Mouse (Mus musculus): ENCODE measurements at regions not wholly inside any gene's neighbourhood (a gene's known extent, or its start where the extent isn't known, plus 50 kb on each side); places are given as distances from the start of the nearest gene placed in this dataset.
A peak's percentile ranks its signal among the peaks of the same experiment; 100 is the strongest.

DNA sequence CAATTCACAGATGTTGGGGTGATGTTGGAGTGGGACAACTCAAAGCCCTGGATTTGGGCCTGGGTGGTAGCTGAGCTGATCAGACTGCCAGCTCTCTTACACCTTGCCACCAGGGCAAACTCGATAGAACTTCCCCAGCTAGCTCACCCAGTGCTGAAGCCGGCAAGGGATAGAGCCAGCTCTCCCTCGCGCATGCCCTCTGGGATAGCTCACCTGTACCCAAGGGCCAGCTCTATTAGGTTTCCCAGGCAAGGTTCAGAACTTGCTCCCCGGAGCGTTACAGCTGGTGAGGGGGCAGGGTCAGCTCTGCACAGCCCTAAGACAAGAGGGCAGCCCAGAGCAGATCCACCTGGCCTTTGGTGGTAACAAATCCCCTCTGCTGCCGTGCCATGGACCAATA is 54.1 kb upstream of the 1700012A03Rik start:
- no peak for DNase-seq (ENCODE audit: low spot score in 2 of 2)

DNA sequence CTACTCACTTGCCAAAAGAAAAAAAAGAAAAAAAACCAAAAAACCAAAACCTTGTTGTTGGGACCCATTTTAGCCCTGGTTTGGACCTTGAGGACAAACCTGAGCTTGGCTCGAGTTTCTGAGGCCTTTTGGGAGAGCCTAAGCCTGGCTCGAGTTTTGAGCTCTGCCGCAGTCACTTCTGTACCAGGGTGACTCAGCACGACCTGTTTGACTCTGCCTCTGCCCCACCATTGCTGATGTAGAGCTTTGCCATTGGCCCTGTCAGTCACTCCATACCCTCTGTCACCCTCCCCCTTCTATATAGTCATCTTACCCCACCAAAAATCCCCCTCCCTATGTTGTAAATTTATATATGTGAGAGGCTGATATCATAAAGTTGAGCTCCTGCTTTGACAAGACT is 54.8 kb upstream of the 1700012A03Rik start:
- DNase-seq (ENCODE audit: low spot score in 2 of 2): no peak

DNA sequence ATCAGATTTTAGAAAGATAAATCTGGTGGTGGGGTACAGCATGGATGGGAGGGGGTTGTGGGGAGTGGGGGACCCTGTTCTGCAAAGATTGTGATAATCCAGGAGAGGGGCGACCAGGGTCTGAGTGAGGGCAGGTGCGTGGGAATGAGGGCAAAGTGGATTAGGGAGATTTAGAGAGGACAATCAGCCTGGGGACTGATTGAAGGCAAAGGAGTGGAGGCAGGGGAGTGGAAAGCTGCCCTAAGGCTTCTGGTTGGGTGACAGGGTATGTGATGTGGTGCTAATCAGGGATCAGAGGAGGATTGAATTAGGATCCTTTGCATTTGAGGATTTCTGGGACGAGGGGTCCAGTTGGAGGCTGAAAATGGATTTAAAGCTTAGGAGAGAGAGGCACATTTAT is 64.3 kb upstream of the 1700012A03Rik start:
- DNase-seq (ENCODE audit: low spot score in 2 of 2): no peak

DNA sequence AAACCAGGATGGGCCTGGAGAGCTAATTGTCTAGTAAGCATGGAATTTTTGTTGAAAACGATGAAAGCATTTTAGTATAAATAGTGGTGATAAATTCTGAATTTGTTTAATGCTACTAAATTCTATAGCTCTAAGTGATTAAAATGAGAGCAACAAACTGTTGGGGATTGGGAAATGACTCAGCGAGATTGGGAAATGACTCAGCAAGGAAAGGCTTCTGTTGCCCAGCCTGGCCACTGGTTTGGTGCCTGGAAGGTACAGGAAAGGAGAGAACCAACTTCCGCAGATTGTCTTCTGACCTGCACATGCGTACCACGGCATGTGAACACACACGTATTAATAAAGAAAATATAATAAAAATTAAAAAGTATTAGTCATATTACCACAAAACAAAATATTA is 73.3 kb upstream of the 1700012A03Rik start:
- DNase-seq (ENCODE audit: low spot score in 2 of 2): no peak

DNA sequence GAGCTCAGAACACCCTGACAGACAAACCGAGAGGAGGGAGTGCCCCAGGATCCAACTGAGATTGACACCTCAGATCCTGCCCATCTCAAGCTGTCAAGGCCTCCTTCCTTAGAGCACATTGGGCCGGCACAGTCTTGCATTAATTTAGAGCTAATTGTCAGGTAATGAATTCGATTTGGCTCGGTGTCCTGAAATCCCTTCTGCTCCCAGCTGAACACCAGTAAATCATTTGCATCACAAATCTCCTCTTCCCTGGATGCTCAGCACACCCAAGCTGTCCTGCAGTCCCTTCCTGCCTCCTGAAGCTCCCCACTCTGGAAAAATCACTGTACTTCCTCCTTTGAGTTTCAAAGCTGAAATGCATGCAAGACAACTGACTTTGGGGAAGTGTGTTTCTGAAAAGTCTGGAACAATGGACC is 102.0 kb upstream of the 1700012A03Rik start:
- DNase-seq (ENCODE audit: low spot score in 2 of 2): no peak

DNA sequence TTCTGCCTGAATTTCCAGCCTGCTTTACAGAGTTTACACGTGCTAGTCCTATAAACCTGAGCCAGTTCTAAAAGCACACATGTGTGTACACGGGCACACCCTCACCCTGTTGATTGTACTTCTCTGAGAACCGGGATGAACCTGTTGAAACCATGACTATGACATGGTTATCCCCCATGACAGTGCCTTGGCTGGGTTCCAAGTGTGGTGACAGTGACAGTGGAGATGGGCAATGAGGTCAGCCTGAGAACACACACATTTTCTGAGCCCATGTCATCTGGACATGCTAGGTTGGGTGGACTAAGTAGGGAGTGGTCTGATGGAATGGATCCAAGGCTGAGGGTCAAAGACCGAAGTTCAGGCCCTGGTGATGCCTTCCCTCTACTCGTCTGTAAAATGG is 103.5 kb upstream of the 1700012A03Rik start:
- DNase-seq (ENCODE audit: low spot score in 2 of 2): no peak

DNA sequence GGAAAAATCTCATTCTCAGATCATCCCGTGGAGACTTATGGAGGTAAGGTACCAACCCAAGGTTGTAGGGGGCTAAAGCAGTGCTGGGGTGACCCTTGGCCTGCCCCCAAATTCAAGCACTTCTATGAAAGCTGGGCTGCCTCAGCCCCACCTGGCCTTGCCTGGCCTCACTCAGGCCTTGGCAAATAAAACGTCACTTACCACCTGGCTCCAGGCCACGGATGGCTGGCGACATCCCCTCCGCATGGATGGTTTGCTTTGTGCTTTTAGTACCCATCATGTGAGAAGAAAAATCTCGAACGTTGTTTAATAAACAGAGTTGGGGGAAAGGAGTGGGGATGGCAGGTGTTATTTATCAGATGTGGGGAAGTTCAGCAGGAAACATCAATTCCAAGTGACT is 104.7 kb upstream of the 1700012A03Rik start:
- DNase-seq (ENCODE audit: low spot score in 2 of 2): no peak

DNA sequence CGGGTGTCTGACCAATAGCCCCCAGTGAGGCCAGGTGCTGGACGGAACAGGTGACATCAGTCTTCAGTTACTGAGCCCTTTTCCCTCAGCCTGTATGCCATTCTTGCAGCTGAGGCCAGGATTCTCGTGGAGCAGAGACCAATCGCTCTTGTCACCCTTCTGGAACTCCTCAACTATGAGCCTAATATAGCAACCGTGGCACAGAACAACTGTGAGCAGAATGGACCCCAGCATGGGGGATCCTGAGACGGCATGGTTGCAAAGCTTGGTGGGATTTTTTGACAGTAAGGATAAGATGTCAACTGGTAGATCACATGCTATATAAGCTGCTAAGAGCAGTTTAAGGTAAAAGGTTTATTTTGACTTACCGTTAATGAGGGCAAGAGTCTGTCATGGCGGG is 105.5 kb upstream of the 1700012A03Rik start:
- no peak for DNase-seq (ENCODE audit: low spot score in 2 of 2)

DNA sequence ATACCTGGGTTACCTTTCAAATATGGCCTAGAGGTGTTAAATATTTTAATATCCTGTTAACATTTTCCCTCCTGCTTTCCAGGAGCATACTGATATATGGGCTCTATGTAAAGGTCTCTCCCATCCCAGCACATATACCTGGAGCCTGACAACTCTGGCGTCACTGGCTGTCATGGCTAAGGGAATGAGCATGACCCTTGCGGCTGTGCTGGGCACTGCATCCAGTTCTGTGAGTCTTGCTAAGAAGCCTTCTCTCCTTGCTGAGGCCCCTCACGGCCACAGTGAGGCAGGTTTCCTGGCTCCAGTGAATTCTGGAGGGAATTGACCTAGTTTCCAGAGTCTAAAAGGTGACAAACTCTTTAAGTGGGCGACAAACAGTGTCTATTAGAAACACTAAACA is 107.3 kb upstream of the 1700012A03Rik start:
- DNase-seq (ENCODE audit: low spot score in 2 of 2): no peak

DNA sequence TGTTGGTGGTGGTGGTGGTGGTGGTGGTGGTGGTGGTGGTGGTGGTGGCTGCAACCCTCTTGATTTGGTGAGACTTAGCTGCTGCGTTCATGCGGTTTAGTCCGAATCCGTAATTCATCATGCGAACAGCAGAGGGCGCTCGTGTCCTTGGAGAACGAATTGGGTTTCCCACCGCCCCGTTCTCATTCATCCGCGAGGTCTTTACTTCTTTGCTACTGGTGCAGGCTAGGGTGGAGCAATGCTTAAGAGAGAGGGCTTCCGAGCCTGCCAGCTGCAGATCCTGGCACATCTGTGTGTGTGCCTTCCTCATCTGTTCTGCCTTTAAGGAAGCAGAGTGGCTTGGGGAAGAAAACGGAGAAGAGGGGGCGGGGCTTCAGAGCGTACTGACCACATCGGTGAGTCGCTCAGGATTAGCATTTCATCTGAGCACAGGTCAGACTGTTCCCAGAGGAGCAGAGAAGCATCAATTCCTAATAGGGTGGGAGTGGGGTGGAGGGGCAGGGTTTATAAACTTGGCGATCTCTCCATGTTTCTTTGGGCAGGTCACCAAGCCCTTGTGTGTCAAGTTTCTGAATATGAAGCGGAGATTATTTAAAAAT is 111.7 kb upstream of the 1700012A03Rik start:
- peak; percentile 11 to 59 for DNase-seq (ENCODE audit: low spot score in 2 of 2)

DNA sequence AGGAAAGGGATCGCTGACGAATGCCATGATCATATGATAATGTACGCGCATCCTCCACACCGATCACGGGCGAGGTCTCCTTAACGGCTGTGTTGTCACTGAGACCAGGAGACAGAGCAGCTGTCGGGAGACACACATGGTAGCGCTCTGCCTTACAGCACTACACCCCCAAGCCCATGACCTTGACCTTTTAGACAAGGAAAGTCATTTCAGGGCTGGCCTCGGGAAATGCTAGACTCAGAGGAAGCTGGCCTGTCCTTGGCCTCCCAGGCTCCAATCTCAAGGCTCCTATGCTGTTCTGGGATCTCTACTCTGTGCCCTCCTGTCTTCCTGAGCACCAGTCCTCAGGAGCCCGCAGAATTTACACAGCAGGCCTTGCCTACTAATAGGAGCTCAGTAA is 112.9 kb upstream of the 1700012A03Rik start:
- no peak for DNase-seq (ENCODE audit: low spot score in 2 of 2)

DNA sequence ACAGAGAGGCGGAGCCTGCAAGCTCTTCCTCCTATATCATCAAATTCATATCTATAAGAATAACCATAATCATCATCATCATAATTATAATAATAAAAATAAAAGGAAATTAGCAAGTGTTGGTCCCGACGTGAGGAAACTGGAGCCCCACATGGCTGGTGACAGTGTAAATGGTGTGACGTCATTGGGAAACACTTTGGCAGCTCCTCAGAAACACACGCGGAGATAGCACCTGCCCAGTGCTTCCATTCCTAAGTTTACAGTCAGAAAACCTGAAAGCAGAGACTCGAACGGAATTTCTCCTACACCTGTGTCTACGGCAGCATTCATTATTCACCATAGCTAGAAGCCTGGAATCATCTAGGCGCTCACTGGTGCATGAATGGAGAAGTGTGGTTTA is 115.2 kb upstream of the 1700012A03Rik start:
- DNase-seq (ENCODE audit: low spot score in 2 of 2): no peak

DNA sequence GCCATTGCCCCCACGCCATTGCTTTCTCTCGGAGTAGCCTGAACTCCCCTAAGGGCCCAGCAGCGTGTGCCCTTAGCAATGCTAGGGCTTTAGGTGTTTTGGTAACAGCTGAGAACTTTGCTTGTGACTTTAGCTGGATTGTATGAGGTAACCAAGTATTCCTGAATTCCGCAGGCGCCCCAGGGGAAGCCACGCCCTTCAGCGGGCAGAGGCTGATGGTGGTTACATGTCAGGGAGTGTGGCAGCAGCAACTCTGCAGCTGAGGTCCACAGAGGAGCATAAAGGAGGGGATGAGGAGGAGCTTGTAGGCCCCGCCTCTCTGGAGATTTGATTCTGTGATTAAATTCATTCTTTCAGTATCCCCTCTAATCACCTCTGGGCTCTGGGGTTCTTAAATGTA is 116.1 kb upstream of the 1700012A03Rik start:
- DNase-seq (ENCODE audit: low spot score in 2 of 2): no peak

DNA sequence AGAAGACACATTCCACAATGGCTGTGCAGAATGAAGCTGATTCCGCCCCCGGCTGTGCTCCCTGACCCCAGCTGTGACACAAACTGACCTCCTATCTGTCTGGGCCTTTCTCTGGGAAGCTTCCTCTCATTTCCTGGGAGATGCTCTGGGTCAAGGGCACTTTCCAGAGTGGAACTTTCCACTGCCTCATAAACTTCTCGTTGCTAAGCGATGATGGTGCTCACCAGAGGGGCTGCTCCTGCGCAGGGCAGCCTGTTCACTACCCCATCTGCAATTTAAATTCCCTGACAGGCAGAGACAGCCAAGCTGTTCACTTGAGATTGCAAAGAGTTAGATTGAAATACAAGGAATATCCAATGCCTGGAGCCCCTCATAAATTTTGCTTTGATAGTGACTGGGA is 116.7 kb upstream of the 1700012A03Rik start:
- no peak for DNase-seq (ENCODE audit: low spot score in 2 of 2)

DNA sequence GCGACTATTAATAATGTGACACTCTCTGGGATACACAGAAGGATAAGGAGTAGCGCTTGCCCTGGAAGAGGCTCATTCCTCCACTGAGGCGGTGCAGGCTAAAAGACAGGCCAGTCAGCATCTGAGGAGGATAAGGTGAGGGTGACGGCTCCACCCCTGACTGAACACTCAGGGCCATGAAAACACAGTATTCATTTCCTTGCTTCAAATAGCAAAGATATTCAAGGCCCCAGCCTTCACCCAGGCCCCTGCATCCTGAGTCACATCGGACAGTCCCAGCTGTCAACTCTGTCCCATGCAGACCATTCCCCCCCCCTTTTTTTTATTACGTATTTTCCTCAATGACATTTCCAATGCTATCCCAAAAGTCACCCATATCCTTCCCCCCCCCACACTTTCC is 118.9 kb upstream of the 1700012A03Rik start:
- DNase-seq (ENCODE audit: low spot score in 2 of 2): no peak

DNA sequence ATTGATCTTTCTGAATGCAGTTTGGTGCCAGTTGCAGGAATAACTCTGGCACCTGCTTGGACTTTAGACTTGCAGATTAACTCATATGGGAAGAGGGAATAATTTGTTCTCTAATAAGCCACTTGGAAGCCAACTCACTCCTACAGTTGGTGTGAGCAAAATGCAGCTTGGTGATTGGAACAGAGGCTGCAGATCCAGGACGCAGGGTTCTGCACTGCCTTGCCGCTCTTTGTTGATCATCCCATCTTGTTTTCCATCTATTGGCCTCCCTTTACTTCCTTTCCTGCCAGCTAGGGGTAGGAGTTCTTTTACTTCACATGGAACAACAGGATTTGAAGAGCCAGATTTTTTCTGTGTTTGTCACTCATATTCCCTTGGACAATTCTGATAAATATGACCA is 120.9 kb upstream of the 1700012A03Rik start:
- no peak for DNase-seq (ENCODE audit: low spot score in 2 of 2)

DNA sequence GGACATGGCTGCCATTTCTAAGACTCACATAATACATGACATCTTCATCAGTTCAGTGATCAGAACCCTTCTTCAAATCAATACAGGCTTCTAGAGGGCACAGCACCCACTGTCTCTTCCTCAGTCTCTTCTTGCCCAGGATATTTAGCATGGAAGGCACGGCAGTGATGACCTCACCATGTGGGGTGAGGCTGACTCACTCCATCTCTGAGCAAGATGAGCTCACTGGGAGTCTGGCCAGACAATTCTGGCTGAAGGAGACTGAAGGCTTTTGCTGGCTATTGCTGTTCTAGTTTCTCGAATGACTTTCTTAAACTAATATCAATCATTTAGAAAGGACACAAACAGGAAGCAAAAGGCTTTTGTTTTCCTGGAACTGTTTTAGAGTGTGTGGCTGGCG is 122.9 kb upstream of the 1700012A03Rik start:
- peak in 1 of 2 experiments; percentile 6 for DNase-seq (ENCODE audit: low spot score in 2 of 2)

DNA sequence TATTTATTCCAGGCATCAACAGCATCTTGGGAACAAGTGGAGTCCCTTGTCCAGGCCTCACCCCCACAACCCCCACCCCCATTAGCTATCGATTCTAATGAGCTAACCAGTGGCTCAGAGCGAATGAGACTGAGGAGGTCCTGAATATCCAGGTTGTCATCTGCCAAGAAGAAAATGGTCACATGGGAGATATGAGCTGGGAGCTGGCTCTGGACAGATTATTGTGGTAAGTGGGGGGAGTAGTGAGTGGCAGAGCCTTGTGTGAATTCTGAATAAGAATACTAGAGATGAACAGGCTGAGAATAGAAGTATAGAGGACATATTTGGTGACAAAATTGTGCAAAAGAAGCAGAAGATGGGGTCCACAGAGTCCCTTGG is 125.4 kb upstream of the 1700012A03Rik start:
- DNase-seq (ENCODE audit: low spot score in 2 of 2): no peak

DNA sequence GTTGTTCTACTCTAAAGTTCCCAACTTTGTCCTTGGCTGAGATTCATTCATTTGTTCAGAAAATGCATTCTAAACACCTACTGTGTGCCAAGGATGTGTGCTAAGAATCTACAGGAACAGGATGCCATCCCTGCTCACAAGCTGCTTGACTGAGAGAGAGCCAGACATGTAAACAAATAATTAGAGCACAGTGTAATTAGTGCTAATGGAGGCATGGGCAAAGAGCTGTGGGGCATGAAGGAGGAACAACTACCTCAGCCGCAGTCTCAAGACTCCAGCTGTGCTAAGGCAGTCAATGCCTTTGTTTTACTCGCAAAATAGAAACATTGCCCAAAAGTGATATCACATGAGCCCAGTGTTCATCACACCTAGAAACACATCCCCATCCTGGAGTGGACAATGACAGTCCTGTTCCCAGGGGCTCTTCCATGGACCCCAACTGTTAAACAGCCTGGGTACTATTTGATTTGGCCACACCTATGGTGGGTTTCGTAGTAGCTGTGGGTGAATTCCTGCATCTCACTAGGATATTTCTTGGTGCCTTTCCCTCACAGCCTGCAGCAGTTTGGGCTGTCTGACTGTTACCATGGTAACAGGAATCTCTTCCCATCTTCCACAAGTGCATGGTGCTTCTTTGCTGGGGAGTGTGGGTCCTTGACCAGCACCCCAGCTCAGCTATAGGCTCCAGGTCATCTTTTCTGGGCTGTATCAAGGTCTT is 125.9 kb upstream of the 1700012A03Rik start:
- DNase-seq (ENCODE audit: low spot score in 2 of 2): no peak

DNA sequence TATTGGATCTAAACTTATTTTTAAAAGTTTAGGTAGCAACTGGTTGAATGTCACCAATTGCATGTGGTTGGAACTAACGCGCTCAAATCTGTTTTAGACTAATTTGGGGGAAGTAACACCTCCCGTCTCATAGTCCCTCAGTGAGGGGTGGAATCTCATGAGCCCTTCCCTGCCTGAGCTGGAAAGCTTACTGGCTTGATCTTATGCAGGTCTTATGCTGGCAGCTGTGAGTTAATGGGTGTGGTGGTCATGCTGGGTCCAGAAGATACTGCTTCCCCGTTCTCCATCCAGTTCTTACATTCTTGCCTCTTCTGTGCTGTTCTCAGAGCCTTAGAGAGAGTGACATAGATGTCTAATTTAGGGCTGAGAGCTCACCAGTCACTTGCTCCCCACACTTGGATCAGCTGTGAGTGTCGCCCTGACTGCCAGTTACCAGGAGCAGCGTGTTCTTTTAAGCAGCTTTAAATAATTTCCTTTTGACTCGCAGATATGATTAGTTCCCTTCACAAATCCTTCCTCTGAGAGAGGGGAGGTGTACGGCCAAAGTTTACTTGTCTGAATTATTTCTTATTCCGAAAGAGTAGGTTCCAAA is 128.4 kb upstream of the 1700012A03Rik start:
- DNase-seq (ENCODE audit: low spot score in 2 of 2): no peak

DNA sequence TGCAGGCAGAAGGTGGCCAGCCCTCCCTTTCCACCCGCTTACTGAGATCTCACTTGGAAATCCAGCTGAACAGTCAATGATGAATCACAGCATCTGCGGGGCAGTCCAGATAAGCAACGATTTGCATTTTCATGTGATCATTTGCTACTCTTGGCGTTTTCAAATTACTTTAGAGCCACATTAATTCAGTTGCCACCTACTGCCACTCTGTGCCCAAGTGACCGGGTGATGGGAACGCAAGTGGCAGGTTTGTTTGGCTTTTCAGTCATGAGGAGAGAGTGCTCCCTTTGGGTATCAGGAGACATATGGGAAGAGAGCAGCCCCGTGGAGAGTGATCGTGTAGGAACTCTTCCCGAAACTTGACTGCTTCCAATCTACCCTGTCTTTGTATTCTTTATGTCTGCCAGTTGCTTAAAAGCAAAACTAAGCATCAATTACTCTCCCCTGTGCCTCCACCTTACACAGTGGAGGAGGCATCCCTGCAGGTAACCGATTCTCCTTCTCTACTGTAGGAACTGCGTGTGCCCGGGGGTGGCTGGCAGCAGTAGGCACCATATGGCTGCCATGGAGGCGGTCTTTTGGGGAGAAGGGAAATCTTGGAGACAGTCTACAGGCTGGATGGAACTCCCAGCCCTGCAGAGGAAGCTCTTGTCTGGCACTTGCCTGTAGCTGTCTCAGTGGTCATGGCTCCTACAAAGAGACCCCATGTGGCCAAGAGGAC is 132.5 kb upstream of the 1700012A03Rik start:
- no peak for DNase-seq (ENCODE audit: low spot score in 2 of 2)

DNA sequence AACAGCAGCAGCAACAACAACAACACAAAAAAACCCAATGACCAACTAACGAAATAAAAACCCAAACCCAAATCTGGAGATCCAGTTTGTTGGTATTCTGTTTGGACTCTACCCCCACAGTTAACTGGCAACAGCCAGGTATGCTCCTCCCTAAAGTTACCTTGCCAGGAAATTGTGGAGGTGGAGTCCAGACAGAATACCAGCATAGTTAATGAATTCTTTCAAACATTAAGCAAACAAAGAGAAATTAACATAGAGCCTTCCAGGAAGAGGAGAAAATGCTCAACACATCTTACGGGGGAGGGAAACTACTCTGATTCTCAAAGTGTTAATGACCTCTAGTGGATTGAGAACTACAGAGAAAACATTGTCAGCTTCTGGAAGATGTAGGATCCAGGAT is 148.3 kb upstream of the 1700012A03Rik start:
- no peak for DNase-seq (ENCODE audit: low spot score in 2 of 2)

DNA sequence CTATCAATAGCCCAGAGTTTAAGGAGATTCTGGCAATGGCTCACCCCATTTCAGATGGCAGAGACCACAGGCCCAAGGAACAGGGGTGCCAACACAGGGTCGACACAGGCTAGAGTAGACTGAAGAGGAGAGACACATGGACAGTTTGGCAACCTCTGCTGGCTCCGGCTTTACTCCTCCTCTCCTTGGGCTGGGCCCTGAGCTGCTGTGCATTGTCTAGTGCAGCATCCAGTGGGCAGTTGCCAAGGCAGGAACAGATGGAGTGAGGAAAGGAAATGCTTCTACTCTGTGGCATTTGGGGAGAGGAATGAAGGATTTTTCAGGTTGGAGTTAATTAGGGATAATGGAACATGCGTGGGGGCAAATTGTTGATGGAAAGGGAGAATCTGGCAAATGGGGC is 151.0 kb upstream of the 1700012A03Rik start:
- no peak for DNase-seq (ENCODE audit: low spot score in 2 of 2)

Measured in heart, adult 9 months (tissue).